Mouse (Mus musculus): ENCODE data around the gene Prkg2.

Gene Prkg2

GRCm38 (mm10) chr5:98900926-98901325 lies 136.2 kb downstream of the Prkg2 start:
- no peak for DNase-seq (ENCODE audit: low spot score in 2 of 2)

DNA sequence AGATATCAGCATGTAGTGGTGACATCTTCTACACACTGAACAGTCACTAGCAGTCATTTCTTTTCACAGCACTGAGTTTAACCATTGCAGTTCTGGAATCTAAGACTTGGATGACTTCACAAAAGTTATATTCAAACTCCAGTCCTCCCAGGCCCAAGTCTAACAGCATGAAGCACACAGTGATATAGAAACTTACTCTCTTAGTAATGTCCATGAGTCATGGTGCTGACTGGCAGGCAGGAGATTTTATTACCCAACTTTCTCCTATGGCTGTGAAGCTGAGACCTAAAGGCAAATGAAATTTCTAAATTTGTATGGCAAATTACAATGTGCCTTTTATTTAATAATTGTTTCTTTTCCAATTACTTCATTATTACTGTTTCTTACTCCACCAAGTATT lies 139.2 kb downstream of the Prkg2 start:
- DNase-seq (ENCODE audit: low spot score in 2 of 2): no peak

- no peak for DNase-seq (ENCODE audit: low spot score in 2 of 2)
Measured at GRCm38 (mm10) chr5:98894281-98894680, 142.9 kb downstream of the Prkg2 start.

DNA sequence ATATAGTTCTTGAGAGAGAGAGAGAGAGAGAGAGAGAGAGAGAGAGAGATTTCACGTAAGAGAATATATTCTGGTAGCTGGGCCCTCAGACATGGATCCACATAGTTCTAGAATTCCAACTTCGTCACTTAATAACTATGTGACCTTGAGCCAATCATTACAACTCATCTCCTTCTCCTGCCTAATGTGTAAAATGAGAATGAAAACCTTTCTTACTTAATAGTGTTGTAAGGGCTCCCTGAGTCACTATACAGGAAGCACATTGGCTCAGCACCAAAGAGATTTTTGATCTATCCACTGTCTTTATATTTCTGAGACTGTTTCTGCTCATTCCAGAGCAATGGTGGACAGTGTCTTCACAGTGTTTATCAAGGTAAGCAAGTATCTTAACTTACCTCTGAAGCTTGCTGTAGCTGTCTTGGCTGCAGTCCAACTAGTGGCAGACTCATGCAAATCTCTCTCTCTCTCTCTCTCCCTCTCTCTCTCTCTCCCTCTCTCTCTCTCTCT lies 146.6 kb downstream of the Prkg2 start:
- DNase-seq (ENCODE audit: low spot score in 2 of 2): no peak

DNA sequence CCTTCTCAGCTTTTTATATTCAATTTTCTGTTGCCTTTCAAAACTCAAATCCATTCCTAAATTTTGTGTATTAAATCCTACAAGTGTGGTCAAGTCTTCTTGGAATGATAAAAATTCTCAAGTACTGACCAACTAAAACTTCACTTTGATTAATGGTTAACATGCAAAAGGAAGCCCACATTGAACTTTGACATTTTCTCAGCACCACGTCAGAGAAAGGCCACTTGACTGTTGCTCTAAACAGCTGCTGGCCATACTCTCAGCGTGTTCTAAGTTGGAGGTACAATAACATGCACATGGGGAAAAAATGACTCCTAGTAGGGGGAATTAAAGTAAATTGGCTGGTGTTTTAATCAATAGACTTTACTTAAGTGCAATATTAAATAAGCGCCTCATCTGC lies 155.1 kb downstream of the Prkg2 start:
- no peak for DNase-seq (ENCODE audit: low spot score in 2 of 2)
